Comparison of ENCODE assay signal across 9 mouse cellular contexts in genomic region chr8:88922840-88923239, GRCm38 (mm10).
A peak's percentile ranks its signal among the peaks of the same experiment; 100 is the strongest.
DNase-seq lines count a peak whose midpoint lies in the region; ATAC-seq and TF ChIP-seq lines count a peak whose summit lies in the region.
"Had no signal": no experiment of that assay in that cellular context is flagged by ENCODE, and none has a peak within 500 bp of the region (broad histone marks: within the 10 kb centered on the region; RNA-seq: fewer than 3 reads in every experiment).

No protein-coding gene starts in this region.

- H3K4me3 ChIP-seq in heart, postnatal 0 days (ENCODE audit: low read depth, low read length), result no peak overlapping the region
- no peak overlapping the region for H3K4me3 ChIP-seq in forebrain, embryonic 14.5 days (ENCODE audit: low read depth, low read length)
- H3K4me3 ChIP-seq: forebrain, embryonic 12.5 days had no signal

- H3K27me3 ChIP-seq in heart, postnatal 0 days (ENCODE audit: control insufficient read depth, insufficient read depth, low read length), result peaks cover 65% of the 10 kb centered on the region
- H3K27me3 ChIP-seq in forebrain, embryonic 14.5 days (replicated peaks; ENCODE audit: control insufficient read depth, insufficient read depth, low read length), result no peaks in the 10 kb centered on the region
- H3K27me3 ChIP-seq: forebrain, embryonic 12.5 days had no signal

- ATAC-seq in heart, postnatal 0 days (ENCODE audit: insufficient read depth, low read depth), result peak; percentile 76
- ATAC-seq in megakaryocyte, adult 5-6 weeks (ENCODE audit: poor library complexity, severe bottlenecking), result no peak
- ATAC-seq in forebrain, embryonic 14.5 days, result no peak

- no peak overlapping the region for H3K9ac ChIP-seq in heart, postnatal 0 days (replicated peaks; ENCODE audit: low read depth, low read length)
- H3K9ac ChIP-seq in forebrain, embryonic 14.5 days (ENCODE audit: low read length), result no peak overlapping the region
- H3K9ac ChIP-seq: forebrain, embryonic 12.5 days had no signal

- peak; percentile 8 for DNase-seq in urinary bladder, postnatal 14 days (ENCODE audit: low spot score)
- no peak for DNase-seq in urinary bladder, postnatal 10 days (ENCODE audit: low spot score)
- peak; percentile 57 for DNase-seq in heart, postnatal 0 days (ENCODE audit: low spot score)
- DNase-seq in lung, adult 18-20 months, result peak; percentile 68 to 78
- no peak for DNase-seq in cerebellum, postnatal 25 days
- DNase-seq in forebrain, embryonic 14.5 days (ENCODE audit: low spot score), result no peak

- TF ChIP-seq CTCF in heart, postnatal 0 days (IDR thresholded peaks at IDR 0.05; ENCODE audit: low read depth), result no peak

- no peaks in the 10 kb centered on the region for H3K9me3 ChIP-seq in heart, postnatal 0 days (replicated peaks; ENCODE audit: control insufficient read depth, low read length)
- no peaks in the 10 kb centered on the region for H3K9me3 ChIP-seq in forebrain, embryonic 14.5 days (replicated peaks; ENCODE audit: control insufficient read depth, low read length)
- H3K9me3 ChIP-seq: forebrain, embryonic 12.5 days had no signal

- H3K27ac ChIP-seq in heart, postnatal 0 days (ENCODE audit: low read depth), result peak overlapping the region; percentile 15
- H3K27ac ChIP-seq in forebrain, embryonic 14.5 days (ENCODE audit: low read depth, low read length), result no peak overlapping the region
- H3K27ac ChIP-seq: forebrain, embryonic 12.5 days had no signal

- no peak overlapping the region for H3K4me2 ChIP-seq in heart, postnatal 0 days (ENCODE audit: low read depth, low read length)
- H3K4me2 ChIP-seq in forebrain, embryonic 14.5 days (ENCODE audit: low read length), result no peak overlapping the region
- H3K4me2 ChIP-seq: forebrain, embryonic 12.5 days had no signal

- TF ChIP-seq EP300 in heart, postnatal 0 days (IDR thresholded peaks at IDR 0.05; ENCODE audit: low read depth), result no peak

- no peaks in the 10 kb centered on the region for H3K36me3 ChIP-seq in heart, postnatal 0 days (replicated peaks; ENCODE audit: control insufficient read depth, insufficient read depth, low read length)
- H3K36me3 ChIP-seq in forebrain, embryonic 14.5 days (ENCODE audit: control insufficient read depth, insufficient read depth, low read length), result no peaks in the 10 kb centered on the region
- H3K36me3 ChIP-seq: forebrain, embryonic 12.5 days; G1E had no signal

- 43% methylated on average over 7 of the region's 7 CpGs for WGBS in heart, postnatal 0 days
- 73% methylated on average over 7 of the region's 7 CpGs for WGBS in forebrain, embryonic 14.5 days

- H3K4me1 ChIP-seq in heart, postnatal 0 days (ENCODE audit: control insufficient read depth, insufficient read depth), result peaks cover 4% of the 10 kb centered on the region; the same call in 1 of the 2 replicates
- H3K4me1 ChIP-seq in forebrain, embryonic 14.5 days (ENCODE audit: control insufficient read depth, insufficient read depth, low read length), result no peaks in the 10 kb centered on the region
- H3K4me1 ChIP-seq: forebrain, embryonic 12.5 days had no signal

Comparison
In these comparisons a context has a peak if more than half of its experiments do, and no peak if none do; other contexts are left out.
1. DNase-seq: peak in urinary bladder, postnatal 14 days (single experiment), heart, postnatal 0 days (single experiment) and lung, adult 18-20 months (2 of 2); none in urinary bladder, postnatal 10 days (single experiment), cerebellum, postnatal 25 days (0 of 2) and forebrain, embryonic 14.5 days (single experiment).